Mouse (Mus musculus) erythroblast, embryonic 14.5 days (primary cell): Measurements from ENCODE around the gene Slc1a2.

Experiments used
- GATA1 ChIP-seq: IDR thresholded peaks from 2 replicates; pipeline ENCODE4 v1.6.1; 2012; ENCODE audit warnings: low read length, inconsistent platforms, mixed read lengths
- TAL1 ChIP-seq: IDR thresholded peaks from 3 replicates; pipeline ENCODE4 v1.6.1; 2012; ENCODE audit warnings: low read length, inconsistent platforms, mixed read lengths

DNA sequence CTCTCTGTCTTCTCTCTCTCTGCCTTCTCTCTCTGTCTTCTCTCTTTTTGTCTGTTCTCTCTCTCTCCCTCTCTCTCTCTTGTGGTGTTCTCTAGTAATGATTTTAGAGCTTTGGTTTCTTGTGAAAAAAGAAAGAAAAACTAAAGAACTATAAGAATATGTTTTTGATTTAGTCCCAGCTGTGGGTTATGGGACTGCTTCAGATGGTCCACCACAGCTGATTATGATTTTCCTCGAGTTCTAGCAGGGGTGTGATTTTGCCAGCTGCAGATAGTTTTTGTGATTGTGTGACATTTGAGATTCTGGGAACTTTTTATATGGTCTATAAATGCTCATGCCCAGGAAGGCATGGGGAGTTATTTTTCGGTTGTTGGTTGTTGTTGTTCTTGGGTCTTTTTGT is 39.3 kb downstream of the Slc1a2 start:
- TF ChIP-seq TAL1: no peak
- no peak for TF ChIP-seq GATA1
